Mouse (Mus musculus) mouse trophoblast stem cell (cell line): ENCODE results near the gene Mfap1a.
"Not testable (repeated sequence)": the region's sequence is repeated elsewhere in the genome, so short reads cannot be mapped to it uniquely, and the experiment has no call there.

Source experiments
- in situ Hi-C, 2 experiments: fragments of 300-500 bp; cut with MseI, MboI; formaldehyde crosslinking; loops; 2 replicates in 1 of 2; 3 replicates in 1 of 2; pipeline ENCODE4 v1.15.1; 2025

Mfap1a gene

DNA sequence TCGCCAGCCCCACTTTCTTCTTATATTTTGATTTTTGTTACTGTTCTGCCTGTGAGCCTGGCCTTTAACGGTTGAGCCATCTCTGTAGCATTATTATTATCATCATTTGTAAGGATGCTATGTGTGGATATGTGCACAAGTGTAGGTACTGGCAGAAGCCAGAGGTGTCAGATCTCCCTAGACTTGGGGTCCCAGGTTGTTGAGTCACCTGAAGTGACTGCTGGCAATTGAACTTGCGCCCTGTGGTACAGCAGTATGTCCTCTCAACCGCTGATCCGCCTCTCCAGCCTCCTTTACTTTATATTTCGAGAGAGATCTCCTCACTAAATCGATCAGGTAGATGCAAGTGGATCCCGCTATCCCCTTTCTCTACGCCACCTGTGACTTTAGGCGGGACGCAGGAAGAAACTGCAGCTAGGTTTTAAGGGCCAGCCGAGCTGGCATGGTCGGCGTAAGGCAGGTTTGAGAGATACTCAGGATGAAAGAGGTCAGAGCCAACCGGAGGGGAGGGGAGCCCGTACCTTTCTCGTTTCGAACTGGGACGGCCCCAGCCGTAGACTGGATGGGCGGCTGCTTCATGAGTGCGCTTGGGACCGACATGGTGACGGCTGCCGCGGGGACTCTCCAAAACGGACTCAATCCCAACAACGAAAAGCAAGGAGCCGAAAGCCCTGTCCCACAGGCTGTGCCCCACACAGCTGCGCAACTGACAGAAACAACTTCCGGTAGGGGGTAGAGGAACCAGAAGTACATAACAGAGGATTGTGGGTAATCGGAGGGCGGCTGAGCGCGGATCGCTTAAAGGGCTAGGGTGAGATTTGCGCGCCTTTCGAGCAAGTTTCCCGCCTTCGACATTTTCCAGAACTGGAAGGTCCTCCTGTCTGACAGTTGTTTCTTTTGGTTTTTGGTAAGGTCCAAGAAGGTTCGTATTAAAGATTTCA is at the start of gene Mfap1a, which contains the start of gene Wdr76:
Gene Mfap1a, minus strand, starts transcription at position 724 of the 941 bp plus-strand sequence.
Gene Wdr76, plus strand, starts transcription at position 782 of the 941 bp plus-strand sequence.
- in situ Hi-C loops, result not testable (repeated sequence)

DNA sequence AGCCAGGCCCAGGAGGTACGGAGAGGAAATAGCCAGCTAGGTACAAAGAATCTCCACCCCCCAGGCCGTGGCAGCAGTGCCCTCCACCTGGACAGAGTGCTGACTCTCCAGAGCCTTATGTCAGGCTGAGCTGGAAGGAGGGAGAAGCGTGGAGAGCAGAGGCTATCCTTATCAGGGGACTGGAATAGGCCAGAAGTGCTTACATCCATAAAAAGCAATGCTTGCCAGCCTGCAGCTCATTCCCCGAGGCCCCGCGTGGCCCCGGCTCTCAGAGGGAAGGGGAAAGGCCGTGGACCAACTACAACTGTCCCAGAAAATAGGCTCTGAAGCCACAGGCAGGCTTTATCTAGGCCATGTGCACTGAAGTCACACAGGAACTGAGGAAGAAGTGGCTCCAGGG is 44.8 kb upstream of the Mfap1a start:
- in situ Hi-C loops, result no loop called here

DNA sequence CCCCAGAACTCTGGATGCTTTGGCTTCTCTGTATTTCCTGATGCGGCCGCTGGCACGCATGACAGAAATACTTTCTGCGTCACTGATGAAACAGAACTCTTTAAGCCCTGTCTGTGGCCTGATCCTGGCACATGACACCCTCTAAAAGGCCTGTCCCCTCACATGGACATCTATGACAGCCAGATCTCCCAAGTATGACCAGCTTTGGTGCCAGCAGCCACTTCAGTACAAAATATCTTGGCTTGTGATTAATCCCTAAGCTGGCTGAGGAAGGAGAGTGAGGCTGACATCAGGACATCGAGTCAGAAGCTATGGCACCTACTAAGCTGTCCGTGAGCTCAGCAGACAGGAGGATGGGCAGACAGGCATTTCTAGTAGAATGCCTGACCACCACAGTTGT is 43.2 kb upstream of the Mfap1a start:
- in situ Hi-C loops, result no loop called here

DNA sequence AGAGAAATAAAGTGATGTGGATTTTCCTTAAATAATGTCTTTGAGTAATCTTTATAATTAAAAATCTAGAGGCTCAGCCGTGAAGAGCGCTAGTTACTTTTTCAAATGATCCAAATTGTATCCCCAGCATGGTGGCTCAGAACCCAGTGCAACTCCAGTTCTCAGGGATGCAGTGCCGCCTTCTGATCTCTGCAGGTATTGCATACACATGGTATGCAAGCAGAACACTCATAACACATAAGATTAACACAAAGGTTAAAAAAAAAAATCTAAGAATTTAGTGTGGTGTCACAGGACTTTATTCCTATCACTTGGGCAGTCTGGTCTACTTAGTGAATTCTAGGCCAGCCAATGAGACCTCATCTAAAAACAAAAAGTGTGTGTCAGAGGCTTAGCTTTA is 38.4 kb upstream of the Mfap1a start:
- in situ Hi-C loops, result no loop called here

DNA sequence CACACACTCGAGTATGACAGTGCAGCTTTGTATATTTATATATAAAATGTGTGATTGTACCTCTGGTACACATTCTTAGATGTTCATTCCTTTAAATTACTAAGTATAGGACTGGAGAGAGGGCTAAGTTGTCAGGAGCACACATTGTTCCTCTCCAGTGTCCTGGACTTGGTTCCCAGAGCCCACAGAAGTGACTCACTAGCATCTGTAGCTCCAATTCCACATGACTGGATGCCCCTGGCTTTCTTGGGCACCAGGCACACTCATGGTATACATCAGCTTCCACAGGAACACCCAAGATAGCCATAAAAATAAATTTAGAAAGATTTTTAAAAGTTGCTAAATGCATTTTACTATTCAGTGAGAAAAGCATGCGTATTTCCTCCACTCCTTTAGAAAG is 18.6 kb upstream of the Mfap1a start:
- in situ Hi-C loops, result no loop called here

DNA sequence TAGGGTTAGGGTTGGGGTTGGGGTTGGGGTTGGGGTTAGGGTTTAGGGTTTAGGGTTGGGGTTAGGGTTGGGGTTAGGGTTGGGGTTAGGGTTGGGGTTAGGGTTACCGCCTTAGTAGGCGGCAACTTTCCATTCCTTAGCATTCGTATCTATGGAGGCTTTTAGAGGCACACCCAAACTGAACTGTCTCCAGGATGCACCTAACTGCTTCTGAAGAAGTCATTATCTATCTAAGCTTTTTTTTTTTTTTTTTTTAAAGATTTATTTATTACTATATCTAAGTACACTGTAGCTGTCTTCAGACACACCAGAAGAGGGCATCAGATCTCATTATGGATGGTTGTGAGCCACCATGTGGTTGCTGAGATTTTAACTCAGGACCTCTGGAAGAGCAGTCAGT is 16.4 kb upstream of the Mfap1a start:
- in situ Hi-C loops, result not testable (repeated sequence)

DNA sequence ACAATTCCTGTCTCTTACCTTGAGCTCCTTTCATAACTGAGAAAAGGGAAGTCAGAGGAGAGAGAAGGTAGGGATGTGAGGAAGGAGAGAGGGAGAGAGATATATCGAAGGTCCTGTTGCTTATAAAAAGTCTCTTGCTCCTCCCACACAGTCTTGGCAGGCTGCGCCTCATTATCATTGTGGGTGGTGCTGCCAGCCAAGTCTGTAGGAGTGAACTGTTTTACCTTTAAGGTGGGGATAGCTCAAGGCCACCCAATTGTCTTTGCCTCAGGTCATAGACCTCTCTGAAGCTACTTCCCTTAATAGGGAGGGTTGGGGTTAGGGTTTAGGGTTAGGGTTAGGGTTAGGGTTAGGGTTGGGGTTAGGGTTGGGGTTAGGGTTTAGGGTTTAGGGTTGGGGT is 15.5 kb upstream of the Mfap1a start:
- in situ Hi-C loops, result no loop called here

DNA sequence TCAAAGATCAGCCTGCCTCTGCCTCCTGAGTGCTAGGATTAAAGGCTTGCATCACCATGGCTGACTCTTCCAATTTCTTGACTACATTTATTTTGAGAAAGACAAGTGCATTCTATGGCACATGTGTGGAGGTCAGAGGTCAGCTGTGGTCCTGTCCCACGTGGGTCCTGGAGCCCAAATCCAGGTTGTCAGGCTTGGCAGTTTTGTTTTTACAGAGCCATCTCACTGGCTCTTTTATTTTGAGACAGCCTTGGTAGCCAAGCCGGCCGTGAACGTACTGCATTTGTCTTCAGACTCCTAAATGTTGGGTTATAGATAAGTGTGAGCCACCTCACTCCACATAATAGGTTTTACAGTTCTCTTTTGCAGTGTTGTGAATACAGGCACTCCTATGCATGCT is 12.2 kb upstream of the Mfap1a start:
- in situ Hi-C loops, result not testable (repeated sequence)

DNA sequence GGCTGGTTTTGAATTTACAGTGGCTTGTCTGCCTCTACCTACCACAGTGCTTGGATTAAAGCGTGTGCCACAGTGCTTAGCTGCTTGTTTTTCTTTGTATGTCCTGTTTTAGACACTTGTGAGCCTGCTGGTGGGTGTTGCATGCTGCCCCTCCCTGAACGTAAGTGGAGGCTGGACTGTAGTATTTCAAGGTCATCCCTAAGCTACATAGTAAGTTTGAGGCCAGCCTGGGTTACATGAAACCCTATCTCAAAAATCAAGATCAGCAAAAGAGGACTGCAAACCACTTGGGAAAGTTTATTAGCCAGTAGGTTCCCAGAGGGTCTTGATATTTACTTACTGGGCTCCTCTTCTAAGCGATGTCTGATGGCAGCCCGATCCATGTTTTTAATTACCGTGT is 11.6 kb upstream of the Mfap1a start:
- in situ Hi-C loops, result no loop called here

DNA sequence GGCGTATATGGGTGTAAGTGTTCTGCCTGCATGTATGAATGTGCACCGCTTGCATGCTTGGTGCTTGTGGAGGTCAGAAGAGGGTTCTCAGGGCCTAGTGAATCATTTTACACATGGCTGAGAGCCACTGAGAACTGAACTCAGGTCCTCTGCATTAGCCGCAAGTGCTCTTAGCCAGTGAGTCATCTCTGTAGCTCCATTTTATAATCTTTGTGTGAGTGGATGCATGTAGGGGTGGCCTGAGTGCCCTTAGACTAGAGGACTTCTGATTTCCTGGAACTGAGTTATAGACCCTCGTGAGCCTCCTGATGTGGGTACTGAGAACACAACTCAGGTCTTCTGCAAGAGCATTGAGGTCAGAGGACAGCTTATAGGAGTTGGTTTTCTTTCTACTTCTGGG is 7.7 kb upstream of the Mfap1a start:
- in situ Hi-C loops, result no loop called here

DNA sequence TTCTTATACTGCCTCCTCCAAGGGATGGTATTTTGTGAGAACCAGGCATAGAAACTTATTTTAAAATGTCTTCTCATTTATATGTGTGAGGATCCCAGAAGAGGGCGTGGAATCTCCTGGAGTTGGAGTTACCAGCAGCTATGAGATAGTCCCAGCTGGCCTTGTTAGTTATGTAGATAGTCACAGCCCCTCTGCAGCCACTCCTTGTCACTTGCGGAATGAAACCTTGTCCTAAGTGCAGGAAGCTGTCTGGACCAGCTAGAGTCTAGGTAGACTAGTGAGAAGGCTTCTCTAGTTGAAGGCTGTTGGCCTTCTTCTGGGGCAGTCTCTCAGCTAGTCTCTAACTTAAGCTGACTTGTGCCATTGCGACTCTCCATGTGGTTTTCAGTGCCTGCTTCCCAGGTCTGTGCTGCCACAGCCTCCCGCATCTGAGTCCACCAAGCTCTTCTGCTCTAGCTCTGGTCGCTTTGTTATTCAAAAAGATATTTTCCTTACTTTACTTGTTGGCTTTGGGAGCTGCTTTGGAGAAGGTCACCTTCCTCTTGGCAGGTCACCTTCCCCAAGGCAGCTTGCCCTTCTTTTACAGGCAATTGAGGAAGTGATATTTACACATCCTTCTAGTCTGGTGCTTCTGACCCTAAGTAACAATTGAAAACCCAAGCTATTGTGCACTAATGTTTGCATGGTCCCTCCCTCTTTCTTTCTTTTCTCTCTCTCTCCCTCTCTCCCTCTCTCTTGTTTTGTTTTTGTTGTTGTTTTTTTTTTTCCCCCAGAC is 6.7 kb upstream of the Mfap1a start:
- in situ Hi-C loops, result not testable (repeated sequence)

DNA sequence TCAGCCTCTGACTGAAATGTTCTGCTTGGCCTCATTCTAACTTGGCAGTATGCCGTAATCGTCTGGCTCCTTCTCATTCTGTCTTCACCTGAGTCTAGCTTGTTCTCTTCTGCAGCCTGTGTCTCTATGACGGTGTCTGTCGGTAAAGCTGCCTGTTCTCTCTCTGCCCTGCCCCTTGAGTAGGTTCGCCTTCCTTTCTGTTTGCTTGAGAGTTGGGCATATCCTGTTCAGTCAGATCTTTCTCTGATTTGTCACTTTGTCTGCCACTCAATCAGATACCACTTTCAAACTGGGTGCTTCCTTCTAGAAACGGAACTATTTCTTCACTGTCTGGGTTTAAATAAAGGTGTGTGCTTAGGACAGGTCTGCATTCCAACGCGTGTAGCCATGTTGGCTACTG is 4.9 kb upstream of the Mfap1a start:
- in situ Hi-C loops, result no loop called here

DNA sequence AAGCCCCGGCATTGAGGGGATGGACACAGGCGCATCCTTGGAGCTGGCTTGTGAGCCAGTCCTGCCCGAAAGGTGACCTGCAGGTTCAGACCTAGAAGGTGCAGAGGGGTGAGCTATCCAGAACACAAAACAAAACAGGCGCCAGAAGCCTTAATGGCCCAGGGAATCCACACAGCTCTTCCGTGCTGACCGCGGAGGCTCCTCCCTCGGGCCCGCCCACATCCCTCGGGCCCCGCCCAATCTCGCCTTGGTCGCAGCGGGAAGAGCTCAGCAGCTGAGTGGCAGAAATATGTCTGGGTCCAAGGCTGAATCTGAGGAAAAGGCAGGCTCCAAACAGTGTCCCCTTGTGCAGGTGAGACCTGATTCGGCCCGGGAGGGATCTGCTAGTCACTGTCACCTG is 3.1 kb upstream of the Mfap1a start:
- in situ Hi-C loops, result no loop called here

DNA sequence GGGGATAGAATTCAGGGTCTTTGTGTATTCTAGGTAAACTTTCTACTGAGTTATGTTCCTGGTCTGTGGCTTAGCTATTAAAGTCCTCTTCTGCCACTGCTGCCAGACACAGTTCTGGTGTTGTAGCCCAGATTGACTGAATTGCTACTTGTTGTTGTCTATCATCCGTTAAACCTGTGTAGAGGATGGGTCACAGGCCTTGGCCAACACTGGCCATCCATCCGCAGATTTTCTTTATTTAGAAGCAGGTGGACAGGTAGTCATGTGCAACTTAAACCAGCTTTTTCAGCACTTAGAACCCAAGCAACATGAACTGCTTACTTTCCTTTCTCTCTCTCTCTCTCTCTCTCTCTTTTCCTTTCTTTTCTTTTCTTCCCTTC is 1.5 kb upstream of the Mfap1a start:
- in situ Hi-C loops, result no loop called here

DNA sequence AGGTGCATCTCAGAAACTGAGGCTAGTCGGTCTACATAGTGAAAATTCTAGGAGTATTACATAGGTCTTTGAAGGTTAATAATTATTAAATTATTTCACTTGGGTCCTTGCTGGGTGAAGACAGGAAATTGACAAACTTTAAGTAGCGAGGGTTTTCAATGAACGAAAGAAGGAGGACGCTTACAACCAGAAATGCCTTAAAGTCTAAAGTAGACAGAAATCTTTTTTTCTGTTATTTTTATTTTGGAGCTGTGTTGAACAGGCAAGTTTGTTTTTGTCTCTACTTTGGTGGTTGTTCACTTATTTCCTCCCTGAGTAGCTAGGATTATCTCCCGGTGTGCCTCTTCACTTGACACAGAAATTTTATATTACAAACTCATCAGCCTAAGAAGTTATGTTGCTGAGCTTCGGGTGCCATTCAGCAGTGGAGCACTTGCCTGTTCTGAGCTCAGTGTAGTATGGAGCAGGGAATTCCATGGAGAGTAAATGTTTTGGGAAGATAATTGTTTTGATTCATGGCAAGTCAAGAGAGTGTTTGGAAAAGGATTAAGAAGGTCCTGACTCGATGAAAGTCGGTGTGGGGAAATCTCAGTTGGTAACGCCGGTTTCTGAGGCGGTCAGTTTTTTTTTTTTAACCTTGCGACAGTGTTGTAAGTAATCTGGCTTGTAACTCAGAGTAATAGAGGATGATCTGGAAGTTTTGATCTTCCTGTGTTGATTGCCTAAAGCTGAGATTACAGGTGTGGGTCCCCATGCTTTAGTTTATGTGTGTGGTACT is 897 bp upstream of the Mfap1a start:
- in situ Hi-C loops, result no loop called here

DNA sequence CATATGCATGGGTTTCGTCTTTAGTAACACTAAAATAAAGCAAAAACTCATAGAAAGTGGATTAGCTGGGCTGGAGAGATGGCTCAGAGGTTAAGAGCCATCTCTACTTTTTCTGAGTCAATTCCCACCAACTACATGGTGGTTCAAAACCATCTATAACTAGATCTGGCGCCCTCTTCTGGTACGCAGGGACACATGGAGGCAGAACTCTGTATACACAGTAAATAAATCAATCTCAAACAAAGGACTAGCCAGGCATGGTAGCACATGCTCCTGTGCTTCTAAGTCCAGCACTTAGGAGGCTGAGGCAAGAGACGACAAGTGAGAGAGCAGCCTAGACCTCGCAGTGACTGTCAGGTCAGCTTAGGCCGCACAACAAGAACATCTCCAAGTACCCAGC is 4.9 kb downstream of the Mfap1a start:
- in situ Hi-C loops, result not testable (repeated sequence)

DNA sequence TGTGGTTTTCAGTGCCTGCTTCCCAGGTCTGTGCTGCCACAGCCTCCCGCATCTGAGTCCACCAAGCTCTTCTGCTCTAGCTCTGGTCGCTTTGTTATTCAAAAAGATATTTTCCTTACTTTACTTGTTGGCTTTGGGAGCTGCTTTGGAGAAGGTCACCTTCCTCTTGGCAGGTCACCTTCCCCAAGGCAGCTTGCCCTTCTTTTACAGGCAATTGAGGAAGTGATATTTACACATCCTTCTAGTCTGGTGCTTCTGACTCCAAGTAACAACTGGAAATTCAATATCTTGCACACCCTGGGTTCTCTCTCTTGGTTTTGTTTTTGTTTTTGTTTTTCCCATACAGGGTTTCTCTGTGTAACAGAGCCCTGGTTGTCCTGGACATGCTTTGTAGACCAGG is 22.1 kb downstream of the Mfap1a start:
- in situ Hi-C loops, result not testable (repeated sequence)

DNA sequence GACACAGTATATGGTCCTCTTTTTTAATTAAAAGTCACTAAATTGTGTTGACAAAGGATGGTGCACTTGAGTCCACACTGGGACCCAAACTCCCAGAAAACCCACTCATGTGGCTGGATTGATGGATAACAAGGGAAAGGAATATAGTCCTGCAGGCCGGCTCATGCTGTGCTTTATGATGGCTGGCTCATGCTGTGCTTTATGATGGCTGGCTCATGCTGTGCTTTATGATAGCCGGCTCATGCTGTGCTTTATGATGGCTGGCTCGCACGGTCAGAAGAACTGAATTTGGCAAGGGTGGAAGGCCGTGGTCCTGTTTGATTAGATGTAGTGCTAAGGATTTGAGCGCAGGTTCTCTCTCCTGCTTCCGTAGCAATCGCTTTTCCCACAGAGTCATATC is 22.9 kb downstream of the Mfap1a start:
- in situ Hi-C loops, result no loop called here

DNA sequence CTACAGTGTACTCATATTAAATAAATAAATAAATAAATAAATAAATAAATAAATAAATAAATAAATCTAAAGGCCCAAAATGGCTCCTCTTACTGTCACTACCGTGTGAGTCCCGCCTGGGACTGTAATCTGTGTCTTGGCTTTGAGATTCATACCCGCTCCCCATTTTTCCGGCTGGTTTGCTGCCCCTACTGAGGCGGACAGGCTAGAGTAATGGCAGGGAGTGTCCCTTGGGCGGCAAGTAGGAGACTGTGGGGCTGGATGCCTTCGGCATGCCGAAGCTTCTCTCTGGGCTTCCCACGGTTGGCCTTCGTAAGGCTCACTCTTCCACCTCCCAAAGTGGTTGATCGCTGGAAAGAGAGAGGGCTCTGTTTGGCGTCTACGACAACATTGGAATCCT is 25.5 kb downstream of the Mfap1a start:
- in situ Hi-C loops, result not testable (repeated sequence)

DNA sequence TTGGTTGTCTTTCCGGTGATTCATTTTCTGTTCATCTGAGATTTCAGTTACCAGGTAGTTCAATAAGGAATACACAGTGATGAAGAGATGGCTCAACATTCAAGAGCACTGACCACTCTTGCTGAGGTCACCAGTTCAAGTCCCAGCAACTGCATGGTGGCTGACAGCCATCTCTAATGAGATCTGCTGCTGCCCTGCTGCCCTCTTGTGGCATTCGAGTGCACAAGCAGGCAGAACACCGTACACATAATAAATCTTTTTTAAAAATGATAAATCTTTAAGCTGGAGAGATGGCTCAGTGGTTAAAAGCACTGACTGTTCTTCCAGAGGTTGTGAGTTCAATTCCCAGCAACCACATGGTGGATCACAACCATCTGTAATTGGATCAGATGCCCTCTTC is 26.0 kb downstream of the Mfap1a start:
- in situ Hi-C loops, result no loop called here

DNA sequence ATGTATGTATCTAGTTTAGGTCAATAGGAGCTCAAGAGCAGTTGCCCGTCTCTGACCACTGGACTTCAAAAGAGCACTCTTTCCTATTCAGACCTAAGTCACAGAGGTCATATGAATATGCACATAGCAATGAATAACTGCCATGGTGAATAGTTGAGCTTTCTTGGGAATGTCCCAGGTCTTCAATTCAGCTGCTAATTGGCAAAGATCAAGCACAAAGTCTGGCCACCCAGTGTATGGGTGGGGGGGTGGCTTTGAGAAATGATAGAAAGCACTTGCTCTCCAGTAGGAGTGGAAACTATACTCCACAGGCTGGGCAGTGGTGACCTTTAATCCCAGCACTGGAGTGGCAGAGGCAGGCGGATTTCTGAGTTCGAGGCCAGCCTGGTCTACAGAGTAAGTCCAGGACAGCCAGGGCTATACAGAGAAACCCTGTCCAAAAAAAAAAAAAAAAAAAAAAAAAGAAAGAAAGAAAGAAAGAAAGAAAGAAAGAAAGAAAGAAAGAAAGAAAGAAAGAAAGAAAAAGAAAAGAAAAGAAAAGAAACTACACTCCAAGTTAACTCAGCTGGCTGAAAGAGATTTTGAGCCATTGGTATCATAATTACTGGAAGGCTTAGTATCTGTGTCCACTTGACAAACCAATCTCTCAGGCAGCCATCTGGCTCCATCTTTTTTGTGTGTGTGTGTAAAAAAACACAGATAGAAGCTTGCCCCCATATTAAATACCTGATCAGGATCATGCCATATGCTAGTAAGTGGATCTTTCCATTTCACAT is 28.8 kb downstream of the Mfap1a start:
- in situ Hi-C loops, result no loop called here
